Mouse (Mus musculus): ENCODE data around the gene Dchs1.

GRCm38 (mm10) chr7:105806125-105806524, 18.7 kb upstream of the Dchs1 start:
- no peak for TF ChIP-seq CTCF (IDR thresholded peaks at IDR 0.05; ENCODE audit: borderline replicate concordance, insufficient read depth, low read length)
- TF ChIP-seq POLR2A (IDR thresholded peaks at IDR 0.05; ENCODE audit: low read depth, low read length) = no peak

Data from embryonic fibroblast, embryonic 13.5 days (primary cell).